Mouse (Mus musculus) adrenal gland, adult 2 months (tissue): Measurements from ENCODE around the gene Babam2. TPM values are rescaled to one million over a fixed set of nuclear protein-coding genes. Genes with fewer than 3 reads are reported as not detected.

ENCODE experiments used
- DNase-seq: peaks from one replicate; pipeline ENCODE4 v3.0.0; 2021
- polyA plus RNA-seq: library from polyadenylated mRNA; depleted of rRNA; stranded (reverse); fragments of >200 nt; gene quantifications from 2 replicates; pipeline ENCODE4 v1.2.3, GENCODE M21; 2012
- total RNA-seq, 2 experiments: library from RNA; stranded (reverse); gene quantifications; 2 replicates each; pipeline ENCODE4 v1.2.3; 2021

Babam2 gene
- total and polyA plus RNA-seq, 3 experiments, result 88.1 to 177 (median 90.5) TPM

GRCm38 (mm10) chr5:31713841-31714264 lies 16.4 kb downstream of the Babam2 start:
- DNase-seq, result no peak

- peak; percentile 83 for DNase-seq
Observed at GRCm38 (mm10) chr5:31715486-31716150, 18.1 kb downstream of the Babam2 start.

- DNase-seq, result peak; percentile 70
Observed at GRCm38 (mm10) chr5:31724519-31724918, 27.0 kb downstream of the Babam2 start.

- DNase-seq, result no peak
Observed at GRCm38 (mm10) chr5:31725885-31726284, 28.4 kb downstream of the Babam2 start.

- no peak for DNase-seq
Observed at GRCm38 (mm10) chr5:31727456-31727855, 30.0 kb downstream of the Babam2 start.

GRCm38 (mm10) chr5:31732644-31733338 lies 35.3 kb downstream of the Babam2 start:
- peak; percentile 61 for DNase-seq

- DNase-seq, result peak; percentile 65
Observed at GRCm38 (mm10) chr5:31741931-31742330, 44.4 kb downstream of the Babam2 start.

- no peak for DNase-seq
Observed at GRCm38 (mm10) chr5:31742521-31743031, 45.1 kb downstream of the Babam2 start.

GRCm38 (mm10) chr5:31749401-31749800 lies 51.9 kb downstream of the Babam2 start:
- DNase-seq, result no peak

GRCm38 (mm10) chr5:31750231-31750925 lies 52.9 kb downstream of the Babam2 start:
- no peak for DNase-seq

- no peak for DNase-seq
Observed at GRCm38 (mm10) chr5:31750955-31751354, 53.5 kb downstream of the Babam2 start.

- no peak for DNase-seq
Observed at GRCm38 (mm10) chr5:31754634-31755033, 57.1 kb downstream of the Babam2 start.

GRCm38 (mm10) chr5:31755255-31755654 lies 57.8 kb downstream of the Babam2 start:
- peak; percentile 37 for DNase-seq

GRCm38 (mm10) chr5:31758310-31759091 lies 61.0 kb downstream of the Babam2 start:
- no peak for DNase-seq

GRCm38 (mm10) chr5:31761836-31762235 lies 64.4 kb downstream of the Babam2 start:
- DNase-seq, result no peak

GRCm38 (mm10) chr5:31762773-31763172 lies 65.3 kb downstream of the Babam2 start:
- DNase-seq, result no peak

- DNase-seq, result no peak
Observed at GRCm38 (mm10) chr5:31765824-31766223, 68.3 kb downstream of the Babam2 start.

GRCm38 (mm10) chr5:31766841-31767542 lies 69.5 kb downstream of the Babam2 start:
- DNase-seq, result no peak

GRCm38 (mm10) chr5:31771486-31771885 lies 74.0 kb downstream of the Babam2 start:
- peak; percentile 52 for DNase-seq

GRCm38 (mm10) chr5:31771921-31772320 lies 74.4 kb downstream of the Babam2 start:
- DNase-seq, result no peak

GRCm38 (mm10) chr5:31774976-31775375 lies 77.5 kb downstream of the Babam2 start:
- no peak for DNase-seq
